In the genomic region with DNA sequence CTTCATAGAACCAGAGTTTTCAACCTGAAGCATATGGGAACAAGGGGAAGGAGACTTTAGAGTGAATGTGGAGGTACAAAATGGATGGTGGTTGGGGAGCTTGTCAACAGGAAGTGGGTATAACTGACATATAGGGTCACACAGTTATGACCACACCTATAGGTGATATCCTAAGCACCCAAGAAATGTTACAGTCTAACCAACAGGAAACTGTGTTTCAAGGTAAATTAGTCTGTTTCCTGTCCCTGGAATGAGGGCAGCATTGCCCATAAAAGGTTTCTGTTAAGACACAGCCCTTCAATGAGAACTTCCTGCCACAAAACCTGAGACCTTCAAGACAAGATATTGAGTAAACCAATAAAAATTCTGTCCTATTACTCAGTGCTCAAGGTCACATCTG, we compare ENCODE assay signal across 30 mouse cellular contexts. TPM values are rescaled to one million over a fixed set of nuclear protein-coding genes. Genes with fewer than 3 reads are reported as not detected.
A peak's percentile ranks its signal among the peaks of the same experiment; 100 is the strongest.
DNase-seq lines count a peak whose midpoint lies in the region; ATAC-seq and TF ChIP-seq lines count a peak whose summit lies in the region.
"Had no signal": no experiment of that assay in that cellular context is flagged by ENCODE, and none has a peak within 500 bp of the region (broad histone marks: within the 10 kb centered on the region; RNA-seq: fewer than 3 reads in every experiment).

No protein-coding gene starts in this region.

- TF ChIP-seq CTCF in lung, postnatal 0 days (IDR thresholded peaks at IDR 0.05), result no peak

- H3K36me3 ChIP-seq in heart, embryonic 11.5 days (ENCODE audit: control insufficient read depth, insufficient read depth, low read length), result no peaks in the 10 kb centered on the region
- no peaks in the 10 kb centered on the region for H3K36me3 ChIP-seq in lung, postnatal 0 days (ENCODE audit: insufficient read depth, low read length)
- H3K36me3 ChIP-seq: embryonic facial prominence, embryonic 10.5 days; heart, embryonic 10.5 days; hindbrain, embryonic 15.5 days; kidney, embryonic 15.5 days; limb, embryonic 10.5 days; liver, embryonic 12.5 days; midbrain, embryonic 13.5 days had no signal

- ATAC-seq in heart, embryonic 11.5 days (replicated peaks; ENCODE audit: insufficient number of reproducible peaks, low FRiP score, low TSS enrichment), result no peak
- ATAC-seq in inflammation-experienced regulatory T-cells, adult 6 months, result peak; percentile 99
- ATAC-seq in lung, postnatal 0 days, result no peak
- ATAC-seq: forebrain, embryonic 13.5 days; intestine, postnatal 0 days; liver, embryonic 12.5 days; midbrain, embryonic 13.5 days had no signal

- H3K27me3 ChIP-seq in heart, embryonic 11.5 days (ENCODE audit: control insufficient read depth, insufficient read depth, low read length), result no peaks in the 10 kb centered on the region
- H3K27me3 ChIP-seq in lung, postnatal 0 days (replicated peaks; ENCODE audit: insufficient read depth, low read length), result no peaks in the 10 kb centered on the region
- H3K27me3 ChIP-seq: forebrain, embryonic 13.5 days; kidney, embryonic 15.5 days; liver, embryonic 12.5 days; midbrain, embryonic 13.5 days had no signal

- peak; percentile 21 for DNase-seq in heart, adult 11 months
- DNase-seq in CD8-positive naive resting alpha-beta T cell, adult 2 months (ENCODE audit: low read depth in 2 of 2, low spot score in 2 of 2), result peak; percentile 51 to 55
- DNase-seq in thymus, postnatal 0 days (ENCODE audit: low spot score), result peak; percentile 75
- DNase-seq in lung, postnatal 0 days (ENCODE audit: low spot score), result no peak
- no peak for DNase-seq in cerebellum, postnatal 36 days
- no peak for DNase-seq in urinary bladder, adult 2 months (ENCODE audit: low spot score)
- DNase-seq: adrenal gland, adult 2 months; cerebellum, adult 9-10 months; gastrocnemius, postnatal 25 days; heart, postnatal 14 days; kidney, postnatal 4 days; layer of hippocampus, adult 9-11 months; lung, adult 2 months; right cerebral cortex, postnatal 14 days had no signal

- H3K4me2 ChIP-seq in heart, embryonic 11.5 days, result no peak overlapping the region
- H3K4me2 ChIP-seq in lung, postnatal 0 days (replicated peaks; ENCODE audit: low read depth, low read length), result no peak overlapping the region
- H3K4me2 ChIP-seq: forebrain, embryonic 13.5 days; hindbrain, embryonic 15.5 days; kidney, embryonic 15.5 days; liver, embryonic 12.5 days; midbrain, embryonic 13.5 days had no signal

- H3K9me3 ChIP-seq in heart, embryonic 11.5 days (replicated peaks; ENCODE audit: control insufficient read depth, low read length), result no peaks in the 10 kb centered on the region
- no peaks in the 10 kb centered on the region for H3K9me3 ChIP-seq in lung, postnatal 0 days (ENCODE audit: low read length)
- H3K9me3 ChIP-seq: embryonic facial prominence, embryonic 10.5 days; forebrain, embryonic 13.5 days; heart, embryonic 10.5 days; hindbrain, embryonic 15.5 days; kidney, embryonic 15.5 days; limb, embryonic 10.5 days; liver, embryonic 12.5 days; midbrain, embryonic 13.5 days had no signal

- H3K27ac ChIP-seq in heart, embryonic 11.5 days (ENCODE audit: low read depth, low read length), result no peak overlapping the region
- no peak overlapping the region for H3K27ac ChIP-seq in lung, postnatal 0 days (ENCODE audit: low read length)
- H3K27ac ChIP-seq: embryonic facial prominence, embryonic 10.5 days; forebrain, embryonic 13.5 days; heart, embryonic 10.5 days; hindbrain, embryonic 15.5 days; kidney, embryonic 15.5 days; left cerebral cortex, adult 2 months; limb, embryonic 10.5 days; liver, embryonic 12.5 days; macrophage; midbrain, embryonic 13.5 days; stomach, postnatal 0 days had no signal

- H3K9ac ChIP-seq in heart, embryonic 11.5 days (ENCODE audit: low read depth, low read length), result no peak overlapping the region
- no peak overlapping the region for H3K9ac ChIP-seq in lung, postnatal 0 days (replicated peaks; ENCODE audit: low read depth)
- H3K9ac ChIP-seq: forebrain, embryonic 13.5 days; hindbrain, embryonic 15.5 days; kidney, embryonic 15.5 days; liver, embryonic 12.5 days; midbrain, embryonic 13.5 days had no signal

- H3K4me3 ChIP-seq in heart, embryonic 11.5 days (ENCODE audit: low read depth, low read length), result no peak overlapping the region
- H3K4me3 ChIP-seq in lung, postnatal 0 days (ENCODE audit: low read depth, low read length), result no peak overlapping the region
- H3K4me3 ChIP-seq: embryonic facial prominence, embryonic 10.5 days; forebrain, embryonic 13.5 days; heart, embryonic 10.5 days; hindbrain, embryonic 15.5 days; kidney, embryonic 15.5 days; left cerebral cortex, adult 2 months; limb, embryonic 10.5 days; liver, embryonic 12.5 days; midbrain, embryonic 13.5 days had no signal

- TF ChIP-seq EP300 in lung, postnatal 0 days (IDR thresholded peaks at IDR 0.05), result no peak

- H3K4me1 ChIP-seq in heart, embryonic 11.5 days (ENCODE audit: control insufficient read depth, insufficient read depth, low read length), result no peaks in the 10 kb centered on the region
- H3K4me1 ChIP-seq in lung, postnatal 0 days (ENCODE audit: insufficient read depth, low read depth, low read length), result no peaks in the 10 kb centered on the region
- H3K4me1 ChIP-seq: embryonic facial prominence, embryonic 10.5 days; forebrain, embryonic 13.5 days; heart, embryonic 10.5 days; hindbrain, embryonic 15.5 days; kidney, embryonic 15.5 days; limb, embryonic 10.5 days; liver, embryonic 12.5 days; midbrain, embryonic 13.5 days had no signal

RNA-seq across cellular contexts. Expression of a gene that starts 2.3 kb away (rescaled TPM):
- polyA plus RNA-seq in heart, embryonic 11.5 days (2014; fragmentation: Nextera tagmentation; extraction: Ambion mirVana), result not detected in 2 replicates
- under 1 TPM in 2 of 3 experiments, not detected in 1; 0.59 to 0.96 TPM for polyA plus RNA-seq in inflammation-experienced regulatory T-cells, adult 6 months (2017; shearing (Covaris generic))
- polyA plus RNA-seq in thymus, postnatal 0 days (2015; fragmentation: Nextera tagmentation; extraction: Ambion mirVana), result 2.2 and 3.9 TPM in 2 replicates
- not detected in 2 replicates for polyA plus RNA-seq in lung, postnatal 0 days (2015; fragmentation: Nextera tagmentation; extraction: Ambion mirVana)
- not detected in 2 replicates for polyA plus RNA-seq in urinary bladder, adult 2 months (2012; rRNA removed)
- polyA plus RNA-seq: adrenal gland, adult 2 months; embryonic facial prominence, embryonic 10.5 days; forebrain, embryonic 13.5 days; frontal cortex, adult 2 months; heart, embryonic 10.5 days; hindbrain, embryonic 15.5 days; intestine, postnatal 0 days; kidney, embryonic 15.5 days; limb, embryonic 10.5 days; liver, embryonic 12.5 days; lung, adult 2 months; macrophage; midbrain, embryonic 13.5 days; neural tube, embryonic 14.5 days; stomach, postnatal 0 days had no signal

RNA-seq across cellular contexts. Expression of a gene that starts 40.5 kb away (rescaled TPM):
- 13.4 and 14.9 TPM in 2 replicates for polyA plus RNA-seq in heart, embryonic 11.5 days (2014; fragmentation: Nextera tagmentation; extraction: Ambion mirVana)
- polyA plus RNA-seq in inflammation-experienced regulatory T-cells, adult 6 months (2017; shearing (Covaris generic)), result 1 to 10 TPM; 1.2 to 4.2 (median 2.1) TPM
- polyA plus RNA-seq in thymus, postnatal 0 days (2015; fragmentation: Nextera tagmentation; extraction: Ambion mirVana), result 11.9 and 12.2 TPM in 2 replicates
- 6.2 and 8.2 TPM in 2 replicates for polyA plus RNA-seq in lung, postnatal 0 days (2015; fragmentation: Nextera tagmentation; extraction: Ambion mirVana)
- polyA plus RNA-seq in urinary bladder, adult 2 months (2012; rRNA removed), result 11.5 and 12.5 TPM in 2 replicates
- polyA plus RNA-seq: macrophage had no signal

Comparison
In these comparisons a context has a peak if more than half of its experiments do, and no peak if none do; other contexts are left out.
1. DNase-seq: peak in heart, adult 11 months (single experiment), CD8-positive naive resting alpha-beta T cell, adult 2 months (2 of 2) and thymus, postnatal 0 days (single experiment); none in lung, postnatal 0 days (single experiment), cerebellum, postnatal 36 days (0 of 2) and urinary bladder, adult 2 months (single experiment).